Mouse (Mus musculus) CD4-positive, CD25-positive, alpha-beta regulatory T cell, adult 4 months (primary cell): Measurements from ENCODE around the gene Negr1. TPM values are rescaled to one million over a fixed set of nuclear protein-coding genes. Genes with fewer than 3 reads are reported as not detected.

Source experiments
- ATAC-seq: one replicate; pipeline ENCODE4 v1.8.0; 2017
- polyA plus RNA-seq, 2 experiments: library from polyadenylated mRNA; unstranded; fragments of 100-300 nt; shearing (Covaris generic); gene quantifications; one replicate each; pipeline ENCODE4 v1.2.1; 2017

Gene Negr1
- polyA plus RNA-seq, 2 experiments from 2014 or later: not detected

GRCm38 (mm10) chr3:156690059-156690605 is 128.5 kb downstream of the Negr1 start:
- no peak for ATAC-seq

DNA sequence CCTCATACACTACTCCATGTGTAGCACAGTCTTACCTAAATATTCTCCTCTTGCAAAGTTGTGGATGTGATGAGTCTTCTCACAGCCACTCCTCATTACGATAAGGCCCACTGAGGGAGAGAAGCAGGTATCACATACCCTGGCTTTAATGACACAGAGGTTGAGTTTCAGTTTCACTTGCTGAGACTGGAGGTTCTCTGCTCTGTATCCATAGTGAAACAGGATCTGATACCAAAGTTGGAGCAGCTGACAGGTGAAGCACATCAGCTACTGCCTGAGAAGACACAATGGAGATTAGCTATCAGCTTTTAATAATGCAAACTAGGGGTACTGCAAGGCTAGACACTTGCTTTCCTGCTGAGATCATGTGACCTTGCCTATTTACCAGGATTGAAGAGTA is 137.1 kb downstream of the Negr1 start:
- no peak for ATAC-seq

DNA sequence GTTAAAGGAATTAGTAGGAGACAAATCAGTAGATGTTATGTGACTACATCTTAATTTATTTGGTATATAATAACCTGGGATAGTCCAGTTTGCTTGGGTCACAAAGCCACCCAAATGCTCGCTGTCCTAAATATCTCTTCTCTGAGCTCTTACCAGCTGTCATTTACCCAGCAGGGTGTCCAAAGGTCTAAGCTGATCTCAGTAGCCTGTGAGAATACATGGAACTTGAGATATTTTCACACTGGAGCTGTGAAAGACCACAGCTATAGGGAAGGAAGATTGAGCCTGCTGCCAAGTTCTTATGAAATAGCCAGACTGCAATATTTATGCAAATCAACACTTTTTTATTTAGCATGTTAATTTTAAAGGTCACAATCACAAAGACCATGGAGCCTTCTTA is 141.6 kb downstream of the Negr1 start:
- no peak for ATAC-seq

GRCm38 (mm10) chr3:156710240-156710639 is 148.6 kb downstream of the Negr1 start:
- ATAC-seq: no peak

DNA sequence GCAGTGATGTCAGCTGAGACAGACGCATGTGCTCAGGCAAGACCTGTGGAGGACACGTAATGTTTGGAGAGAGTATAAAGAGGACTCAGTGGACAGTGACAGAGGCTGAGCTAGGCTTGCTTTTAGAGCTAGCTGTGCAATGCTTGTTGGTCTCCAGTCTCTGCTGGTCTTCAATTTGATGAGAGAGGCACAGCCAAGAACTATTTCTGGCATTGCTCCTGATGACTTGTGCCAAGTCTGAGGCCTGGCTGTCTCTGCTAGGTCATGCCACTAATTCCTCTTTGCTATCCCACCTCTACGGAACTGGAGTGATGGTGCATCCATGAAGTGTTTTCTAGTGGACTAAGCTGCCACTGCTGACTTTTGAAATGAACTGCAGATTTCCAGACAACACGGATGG is 149.1 kb downstream of the Negr1 start:
- no peak for ATAC-seq

DNA sequence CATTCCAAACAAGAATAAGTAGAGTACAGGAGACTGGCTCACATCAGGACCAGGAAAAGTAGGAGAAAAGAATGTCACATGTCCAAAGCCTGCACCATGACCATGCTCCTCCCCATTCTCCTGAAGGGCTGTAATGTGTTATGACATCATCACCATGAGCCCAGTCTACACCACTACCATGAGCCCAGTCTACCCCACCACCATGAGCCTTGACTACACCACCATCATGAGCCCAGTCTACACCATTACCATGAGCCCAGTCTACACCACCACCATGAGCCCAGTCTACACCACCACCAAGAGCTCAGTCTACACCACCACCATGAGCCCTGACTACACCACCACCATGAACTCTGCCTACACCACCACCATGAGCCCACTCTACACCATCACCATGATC is 174.7 kb downstream of the Negr1 start:
- no peak for ATAC-seq

- ATAC-seq: no peak
Observed at GRCm38 (mm10) chr3:156739529-156739928, 177.9 kb downstream of the Negr1 start.

DNA sequence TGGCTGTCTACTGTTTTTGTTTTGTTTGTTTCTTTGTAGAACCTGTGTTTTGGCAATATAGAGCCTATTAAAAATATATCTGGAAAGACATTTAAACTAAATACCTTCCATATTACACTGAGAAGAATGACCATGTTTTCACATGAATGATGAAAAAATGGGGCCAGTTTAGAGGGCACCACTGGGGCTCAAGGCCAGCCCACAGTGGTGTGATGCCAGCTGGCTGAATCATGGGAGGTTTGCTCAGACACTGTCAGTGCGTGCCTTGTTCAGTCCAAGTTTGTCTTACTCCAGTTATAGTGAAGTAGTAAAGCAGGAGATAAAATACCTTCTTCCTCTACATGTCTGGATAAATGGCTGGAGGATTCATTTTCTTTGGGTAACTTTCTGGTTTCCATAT is 181.7 kb downstream of the Negr1 start:
- ATAC-seq: no peak

- ATAC-seq: no peak
Observed at GRCm38 (mm10) chr3:156745218-156745770, 183.7 kb downstream of the Negr1 start.

- ATAC-seq: no peak
Observed at GRCm38 (mm10) chr3:156747456-156747855, 185.9 kb downstream of the Negr1 start.

DNA sequence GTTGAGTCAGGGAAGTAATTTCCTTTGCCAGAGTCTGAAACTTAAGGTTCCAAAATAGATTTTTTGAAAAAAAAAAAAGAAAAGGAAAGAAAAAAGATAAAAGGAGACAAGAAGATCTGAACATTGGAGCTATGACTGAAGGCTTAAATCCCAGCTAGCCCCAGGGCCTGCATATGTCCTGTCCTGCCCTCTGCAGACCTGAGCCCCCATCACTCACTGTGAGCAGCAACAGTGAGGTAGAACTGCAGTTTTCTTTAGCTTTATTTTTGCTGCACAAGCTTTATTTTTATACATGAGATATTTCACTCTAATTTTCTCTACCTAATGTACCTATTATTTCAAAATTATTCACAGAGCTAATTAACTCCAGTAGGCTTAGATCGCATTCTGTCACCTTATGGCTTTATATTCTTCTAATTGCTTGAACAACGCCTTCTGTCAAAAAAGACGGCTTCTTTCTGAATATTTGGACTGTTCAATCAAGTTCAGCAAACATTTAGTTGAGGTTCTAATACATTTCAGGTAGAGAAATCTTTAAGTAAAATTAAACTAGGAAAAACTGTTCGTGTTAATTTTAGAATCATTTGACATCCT is 192.3 kb downstream of the Negr1 start:
- no peak for ATAC-seq

DNA sequence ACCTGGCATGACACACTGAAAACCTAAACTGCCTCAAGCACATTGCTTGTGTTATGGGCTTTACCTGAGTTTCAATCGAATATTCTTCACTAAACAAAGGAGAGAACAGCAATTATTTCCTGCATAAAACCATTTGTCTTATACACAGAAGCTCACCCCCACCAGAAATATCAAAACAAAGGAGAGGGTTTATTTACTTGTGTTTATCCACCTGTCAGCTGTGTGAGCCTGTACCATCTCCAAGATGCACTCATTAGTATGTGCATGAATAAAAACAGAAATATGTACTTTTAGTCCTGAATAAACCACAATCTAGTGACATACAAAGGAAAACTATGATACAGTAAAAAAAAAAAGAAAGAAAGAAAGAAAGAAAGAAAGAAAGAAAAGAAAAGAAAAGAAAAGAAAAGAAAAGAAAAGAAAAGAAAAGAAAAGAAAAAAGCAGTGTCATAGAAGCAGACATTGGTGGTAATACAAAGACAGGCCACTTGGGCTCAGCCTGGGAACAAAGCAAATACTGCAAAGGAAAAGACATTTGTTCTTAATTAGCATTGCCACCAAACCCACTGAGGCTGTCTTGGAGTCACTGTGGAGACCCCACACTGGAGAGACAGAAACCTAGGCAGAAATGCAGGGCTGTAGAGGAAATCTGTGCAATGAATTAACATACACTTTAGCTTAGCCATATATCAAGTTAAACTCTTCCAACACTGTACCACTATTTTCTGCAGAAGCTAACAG is 193.4 kb downstream of the Negr1 start:
- ATAC-seq: no peak

DNA sequence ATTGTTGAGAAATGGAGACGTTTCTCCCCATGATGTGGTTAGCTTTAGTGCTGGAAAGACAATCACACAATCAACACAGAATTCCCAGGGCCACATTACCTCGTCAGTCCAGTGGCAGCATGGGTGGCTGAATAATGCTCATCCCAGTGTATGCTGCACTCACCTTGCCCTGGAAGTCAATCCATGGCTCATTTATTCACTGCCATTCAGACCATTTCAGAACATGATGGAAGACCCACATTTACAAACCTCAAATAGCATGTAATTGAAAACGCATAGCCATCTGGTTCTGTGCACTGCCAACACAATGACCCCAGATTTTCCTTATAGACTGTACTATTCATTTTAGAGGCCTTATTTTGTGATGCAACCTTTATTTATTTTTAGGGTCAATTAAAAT is 203.4 kb downstream of the Negr1 start:
- ATAC-seq: no peak

DNA sequence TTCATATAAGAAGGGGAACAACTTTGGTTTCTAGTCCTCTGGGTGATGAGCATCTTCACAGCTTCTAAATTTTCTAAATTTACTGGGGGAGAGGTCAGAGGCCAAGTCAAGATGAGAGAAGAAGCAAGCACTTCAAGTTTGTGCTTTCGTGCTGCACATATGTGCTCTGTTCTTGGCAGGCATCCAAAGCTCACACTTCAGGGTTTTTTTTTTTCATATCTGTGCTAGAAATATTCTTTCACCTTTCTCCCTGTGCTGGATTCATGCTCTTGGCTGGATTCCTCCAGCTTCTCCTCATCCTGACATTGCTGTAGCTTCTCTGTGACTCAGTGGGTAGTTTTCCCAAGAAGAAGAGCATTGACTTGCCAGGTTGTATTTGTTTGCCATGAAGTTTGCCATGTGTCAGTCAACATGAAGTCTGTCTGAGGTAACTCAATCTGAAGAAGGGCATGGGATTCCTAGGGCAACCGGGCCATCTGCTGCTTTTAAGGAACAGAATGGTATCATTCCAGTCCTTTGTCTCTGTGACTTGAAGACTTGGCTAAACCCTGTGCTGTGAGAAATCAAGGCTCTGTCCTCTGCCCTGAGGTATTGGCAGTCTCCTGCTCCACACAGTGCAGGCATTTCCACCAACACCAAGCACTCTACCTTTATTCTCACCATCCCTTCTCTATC is 204.7 kb downstream of the Negr1 start:
- no peak for ATAC-seq

DNA sequence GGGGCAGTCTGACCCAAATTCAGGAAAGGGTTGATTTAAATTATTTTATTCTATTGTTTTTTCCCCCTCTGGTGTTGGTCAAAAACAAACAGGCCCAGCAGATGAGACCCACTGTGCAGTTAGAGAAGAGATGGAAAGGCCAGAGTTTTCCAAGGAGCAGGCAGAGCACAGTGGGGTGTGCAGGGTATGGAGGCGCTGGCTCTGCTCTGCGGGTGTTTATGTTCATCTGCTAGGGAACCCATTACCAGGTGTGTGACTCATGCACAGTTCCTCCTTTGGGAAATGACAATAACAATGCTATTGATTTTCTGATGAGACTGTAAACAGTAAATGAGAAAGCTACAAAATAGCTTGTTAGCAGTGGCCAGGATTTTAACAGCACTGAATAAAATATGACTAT is 210.0 kb downstream of the Negr1 start:
- no peak for ATAC-seq

- ATAC-seq: no peak
Observed at GRCm38 (mm10) chr3:156772057-156772456, 210.5 kb downstream of the Negr1 start.

DNA sequence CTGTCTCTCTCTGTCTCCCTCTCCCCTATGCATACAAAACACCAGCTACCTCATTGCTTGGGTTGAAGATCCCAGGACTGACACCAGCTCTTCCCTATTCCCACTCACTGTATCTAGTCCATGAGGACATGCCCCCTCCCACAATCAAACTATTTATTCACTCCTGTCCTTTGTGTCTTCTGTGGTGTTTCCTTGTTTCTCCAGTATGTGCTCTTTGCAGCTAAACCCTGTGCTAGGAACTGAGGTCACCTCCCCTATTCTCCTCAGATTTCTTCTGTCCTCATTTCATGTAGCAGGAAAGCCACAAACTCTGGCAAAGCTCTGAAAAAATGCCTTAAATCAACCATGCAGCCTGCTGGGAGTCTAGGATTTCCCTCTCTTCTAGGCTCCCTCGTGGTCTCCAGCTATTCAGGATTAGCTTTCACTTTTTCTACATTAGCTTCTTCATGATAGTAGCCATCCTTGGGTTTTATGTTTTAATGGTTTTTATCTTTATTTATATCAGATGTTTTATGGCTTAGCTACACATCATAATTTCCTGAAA is 222.8 kb downstream of the Negr1 start:
- ATAC-seq: no peak

GRCm38 (mm10) chr3:156786355-156786754 is 224.8 kb downstream of the Negr1 start:
- no peak for ATAC-seq

DNA sequence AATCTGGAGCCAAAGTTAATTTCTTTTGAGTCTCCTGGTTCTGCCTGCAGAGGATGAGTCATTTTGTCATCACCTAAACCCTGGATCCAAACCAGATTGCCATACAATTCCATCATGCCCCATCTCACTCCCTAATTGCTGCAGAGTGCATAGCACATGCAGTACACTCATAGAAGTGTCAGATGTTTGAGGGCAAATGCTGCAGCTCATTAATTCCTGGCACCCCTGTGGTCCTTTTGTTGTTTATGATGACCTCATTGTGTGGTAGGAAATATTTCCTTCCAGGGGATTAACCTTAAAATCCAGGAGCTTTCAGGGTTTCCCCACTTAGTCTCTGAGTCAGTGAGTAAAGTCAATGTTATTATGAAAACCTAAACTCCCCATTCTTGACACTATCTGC is 229.6 kb downstream of the Negr1 start:
- no peak for ATAC-seq

GRCm38 (mm10) chr3:156792743-156793142 is 231.1 kb downstream of the Negr1 start:
- no peak for ATAC-seq

GRCm38 (mm10) chr3:156794091-156794490 is 232.5 kb downstream of the Negr1 start:
- ATAC-seq: no peak

DNA sequence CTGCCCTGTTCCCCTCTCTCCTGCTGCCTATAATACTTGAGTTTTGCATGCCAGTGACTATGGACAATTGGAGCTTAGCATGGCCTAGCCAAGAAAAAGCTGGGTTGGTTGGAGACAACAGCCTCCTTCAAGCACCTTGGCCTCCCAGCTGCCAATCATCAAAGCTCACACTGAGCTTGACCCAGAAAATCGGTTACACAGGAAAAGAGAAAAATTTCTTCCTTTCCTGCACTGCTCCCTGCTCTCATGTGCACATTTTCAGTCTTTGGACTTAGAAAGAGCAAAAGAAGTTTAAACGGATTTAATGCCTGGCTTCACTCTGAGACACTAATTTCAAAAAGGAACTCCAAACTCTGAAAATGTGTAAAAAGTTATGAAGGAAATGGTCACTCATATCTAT is 233.0 kb downstream of the Negr1 start:
- ATAC-seq: no peak

- no peak for ATAC-seq
Observed at GRCm38 (mm10) chr3:156796061-156796691, 234.6 kb downstream of the Negr1 start.
